Mouse (Mus musculus) embryo, embryonic 11 days (tissue): ENCODE data around the gene Pnpo.

Experiments used
- DNase-seq: peaks from one replicate; pipeline ENCODE4 v3.0.0-alpha.2; 2015

Pnpo gene

DNA sequence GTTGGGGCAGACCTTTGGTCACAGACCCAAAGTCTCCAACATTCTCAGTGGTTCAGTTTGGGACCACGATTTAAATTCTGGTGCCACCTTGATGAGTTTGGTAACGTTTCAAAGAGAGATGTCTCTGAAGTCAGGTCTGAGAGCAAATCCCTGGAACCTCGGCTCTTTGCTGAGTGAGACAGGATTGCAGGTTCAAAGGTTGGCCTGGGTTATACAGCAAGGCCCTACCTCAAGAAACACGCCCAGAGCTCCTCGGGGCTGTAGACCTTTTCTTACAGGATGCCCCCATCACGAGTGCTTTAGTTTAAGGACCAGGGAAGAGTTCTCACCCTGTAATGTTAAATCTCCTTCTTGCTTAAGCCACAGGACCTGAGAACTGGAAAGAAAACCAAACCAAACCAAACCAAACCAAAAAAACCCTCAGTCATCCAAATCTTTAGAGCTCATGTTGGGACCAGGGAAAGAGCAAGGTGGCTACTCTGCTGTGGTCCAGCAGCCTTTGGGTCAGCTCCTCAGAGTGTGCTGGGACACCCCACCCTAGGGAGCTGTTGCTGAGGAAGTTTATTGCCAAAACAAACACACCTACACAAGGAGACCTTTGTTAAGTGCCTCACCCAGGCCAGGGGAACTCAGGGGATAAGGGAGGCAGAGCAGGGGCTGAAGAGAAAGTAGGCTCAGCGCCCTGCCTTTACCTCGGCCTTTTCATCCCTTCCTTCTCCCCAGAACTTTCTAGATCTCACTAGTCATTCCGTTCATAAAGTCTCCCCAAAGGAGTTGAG is 7.7 kb downstream of the Pnpo start:
- DNase-seq, result no peak

- peak; percentile 80 for DNase-seq
Measured at GRCm38 (mm10) chr11:96934921-96935356, 8.8 kb downstream of the Pnpo start.

DNA sequence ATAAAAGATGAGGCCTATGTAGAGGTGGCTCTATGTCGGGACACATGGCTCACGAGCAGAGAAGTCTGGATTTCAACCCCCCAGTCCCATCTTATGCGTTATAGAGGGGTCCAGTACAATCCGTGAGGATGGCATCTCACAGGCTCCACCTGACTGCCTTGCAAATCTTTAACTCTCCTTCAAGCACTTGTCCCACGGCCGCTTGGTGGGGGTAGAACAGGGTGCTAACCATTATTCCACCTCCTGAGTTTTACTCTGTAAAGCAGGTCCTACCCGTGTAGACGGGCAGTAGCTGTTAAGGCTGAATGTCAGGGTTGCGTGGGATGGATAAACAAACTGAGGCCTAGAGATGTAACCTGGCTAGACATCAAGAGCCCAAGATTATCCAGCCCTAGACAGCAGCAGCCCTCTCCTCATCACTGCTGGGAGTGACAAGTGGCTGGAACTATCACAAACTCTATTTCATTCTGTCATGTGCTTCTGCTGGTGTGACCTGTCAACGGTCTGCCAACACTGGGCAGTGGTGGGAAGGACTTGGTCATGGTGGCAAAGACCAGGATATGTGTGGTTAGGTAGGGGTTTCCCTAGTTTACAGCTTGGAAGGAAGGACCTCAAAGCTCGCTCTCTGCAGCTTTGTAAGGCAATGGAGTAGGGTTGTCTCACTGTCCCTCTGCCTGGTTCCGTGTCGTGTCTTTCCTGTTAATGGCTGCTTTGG is 10.1 kb downstream of the Pnpo start:
- no peak for DNase-seq

DNA sequence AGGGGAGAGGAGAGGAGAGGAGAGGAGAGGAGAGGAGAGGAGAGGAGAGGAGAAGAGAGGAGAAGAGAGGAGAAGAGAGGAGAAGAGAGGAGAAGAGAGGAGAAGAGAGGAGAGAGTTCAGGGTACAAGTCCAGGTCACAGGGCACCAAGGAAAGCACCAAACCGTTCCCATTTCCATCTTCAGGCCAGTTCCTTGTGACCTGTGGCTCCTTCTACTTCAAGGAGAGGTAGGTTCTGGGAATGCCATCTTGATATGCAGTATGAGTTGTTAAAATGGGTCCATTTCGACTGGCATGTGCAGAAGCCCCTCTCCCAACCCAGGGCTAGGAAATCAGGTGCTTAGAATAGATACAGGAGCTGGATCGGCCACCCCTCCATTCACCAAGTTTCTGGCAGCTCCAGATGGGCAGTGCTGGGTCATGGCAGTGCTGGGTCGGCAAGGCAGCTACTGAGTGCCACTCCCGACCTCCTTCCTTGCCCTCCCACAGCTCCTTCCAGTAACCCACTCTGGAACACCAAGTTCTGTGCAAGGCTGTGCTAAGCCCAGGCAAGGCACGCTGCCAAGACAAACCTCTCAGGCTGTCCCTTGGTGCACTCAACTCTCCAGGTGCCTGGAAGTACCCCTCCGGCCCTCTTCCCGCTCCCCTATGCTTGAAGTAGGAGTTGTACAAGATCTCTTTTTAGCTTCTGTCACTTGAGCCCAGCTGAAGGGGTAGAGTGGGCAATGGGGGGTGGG is 12.3 kb downstream of the Pnpo start:
- DNase-seq, result no peak

- DNase-seq, result no peak
Measured at GRCm38 (mm10) chr11:96929766-96930331, 13.9 kb downstream of the Pnpo start.

DNA sequence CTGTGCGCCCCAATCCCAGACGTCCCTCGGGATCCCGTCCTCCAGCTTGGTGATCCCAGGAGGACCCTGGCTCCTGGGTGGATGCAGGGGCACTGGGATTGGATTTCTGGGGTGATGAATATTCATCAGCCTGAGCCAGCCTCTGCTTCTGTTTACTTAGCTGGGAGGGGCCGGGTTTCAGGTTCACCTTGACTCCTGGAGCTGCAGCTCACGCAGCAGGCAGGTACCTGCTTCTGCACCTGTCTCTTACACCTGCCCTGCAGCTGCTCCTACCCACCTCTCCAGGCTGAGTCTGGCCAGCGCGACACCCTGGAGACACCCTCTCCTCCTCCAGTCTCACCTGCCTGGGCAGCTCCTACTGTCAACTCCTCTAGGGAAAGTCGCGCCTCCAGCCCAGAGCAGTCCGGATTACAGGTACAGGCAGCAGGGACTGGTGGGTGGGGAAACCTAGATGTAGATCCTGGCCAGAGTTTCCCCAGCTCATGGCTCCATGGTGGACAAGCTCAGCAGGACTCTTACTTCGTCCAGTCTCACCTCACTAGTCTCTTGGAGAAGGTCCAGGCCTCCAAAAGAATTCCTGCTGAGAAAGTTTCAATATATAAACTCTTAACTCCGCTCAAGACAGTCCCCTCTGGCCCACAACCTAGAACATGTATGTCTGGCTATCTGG is 14.6 kb downstream of the Pnpo start:
- no peak for DNase-seq

DNA sequence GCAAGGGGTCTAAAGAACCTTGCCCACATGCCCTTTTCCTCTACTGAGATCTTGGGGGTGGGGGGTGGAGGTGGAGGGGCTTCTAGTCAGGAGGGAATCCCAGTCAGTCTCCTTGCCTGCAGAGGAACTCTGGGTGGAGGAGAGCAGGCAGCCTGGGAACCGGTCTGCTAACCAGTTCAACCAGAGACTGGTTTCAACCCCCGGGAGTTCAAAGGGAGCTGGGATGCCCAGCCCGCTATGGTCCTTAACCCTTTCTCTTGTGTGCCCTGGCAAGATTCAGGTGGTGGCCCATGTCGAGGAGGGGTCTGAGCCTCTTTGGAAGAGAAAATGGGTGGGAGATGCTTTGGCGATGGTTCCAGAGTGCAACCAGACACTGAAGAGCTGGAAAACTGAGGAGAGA is 15.1 kb downstream of the Pnpo start:
- DNase-seq, result peak; percentile 17

- no peak for DNase-seq
Measured at GRCm38 (mm10) chr11:96928088-96928487, 15.7 kb downstream of the Pnpo start, which contains the start of gene Prr15l. TSS of gene Prr15l (plus strand) at chr11:96928104.

GRCm38 (mm10) chr11:96926587-96926986 is 17.2 kb downstream of the Pnpo start:
- no peak for DNase-seq

- no peak for DNase-seq
Measured at GRCm38 (mm10) chr11:96925469-96926148, 18.2 kb downstream of the Pnpo start.

GRCm38 (mm10) chr11:96924861-96925260 is 18.9 kb downstream of the Pnpo start:
- DNase-seq, result no peak

DNA sequence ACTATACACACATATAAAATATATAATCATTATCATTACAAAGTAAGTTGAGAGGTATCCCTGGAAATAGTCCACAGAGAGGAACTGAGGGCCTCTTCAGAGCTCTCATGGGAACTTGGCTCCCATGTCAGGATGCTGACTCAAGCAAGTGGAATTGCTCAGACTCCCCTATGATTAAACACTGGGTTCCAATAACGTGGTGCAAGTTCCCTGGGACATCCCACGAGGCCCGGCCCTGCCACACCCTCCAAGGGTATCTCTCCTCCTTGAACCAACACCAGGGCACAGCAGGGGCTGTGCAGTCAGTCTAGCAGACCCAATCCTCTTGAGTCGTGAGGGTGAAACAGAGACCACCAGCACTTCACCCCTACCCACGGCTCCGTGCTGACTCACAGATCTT is 24.8 kb downstream of the Pnpo start:
- no peak for DNase-seq

DNA sequence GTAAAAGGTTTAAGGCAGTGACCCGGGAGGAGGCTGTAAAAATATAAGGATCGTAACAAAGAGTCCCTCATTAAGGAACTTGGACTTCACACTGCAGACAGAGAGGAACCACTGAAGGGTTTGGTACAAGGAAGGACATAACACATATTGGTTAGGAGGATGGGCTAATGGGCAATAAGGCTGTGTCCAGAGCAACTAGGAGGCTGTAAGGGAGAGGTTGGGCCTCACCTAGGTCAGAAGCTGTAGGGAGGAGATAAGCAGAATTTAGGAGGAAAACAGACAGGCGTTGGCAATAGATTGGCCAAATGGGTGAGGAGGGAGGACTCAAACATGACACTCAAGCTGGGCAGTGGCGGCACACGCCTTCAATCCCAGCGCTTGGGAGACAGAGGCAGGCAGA is 26.4 kb downstream of the Pnpo start:
- no peak for DNase-seq

DNA sequence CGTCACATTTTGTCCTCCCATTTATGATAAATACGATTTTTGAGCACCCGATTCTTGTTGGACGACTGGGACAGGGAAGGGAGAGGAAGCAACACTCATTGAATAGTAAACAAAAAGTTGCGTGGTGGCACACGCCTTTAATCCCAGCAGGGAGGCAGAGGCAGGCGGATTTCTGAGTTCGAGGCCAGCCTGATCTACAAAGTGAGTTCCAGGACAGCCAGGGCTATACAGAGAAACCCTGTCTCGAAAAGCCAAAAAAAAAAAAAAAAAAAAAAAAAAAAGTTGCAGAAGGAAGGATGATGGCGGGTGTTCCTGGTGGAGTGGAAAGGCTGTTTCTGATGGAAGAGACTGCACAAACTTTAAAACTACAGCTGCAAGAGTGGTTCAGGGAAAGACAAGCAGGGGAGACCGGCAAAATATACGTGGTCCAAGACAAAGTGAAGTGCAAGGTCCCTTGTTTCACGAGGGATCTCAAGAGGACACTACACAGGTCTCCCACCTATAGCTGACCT is 26.8 kb downstream of the Pnpo start:
- no peak for DNase-seq

DNA sequence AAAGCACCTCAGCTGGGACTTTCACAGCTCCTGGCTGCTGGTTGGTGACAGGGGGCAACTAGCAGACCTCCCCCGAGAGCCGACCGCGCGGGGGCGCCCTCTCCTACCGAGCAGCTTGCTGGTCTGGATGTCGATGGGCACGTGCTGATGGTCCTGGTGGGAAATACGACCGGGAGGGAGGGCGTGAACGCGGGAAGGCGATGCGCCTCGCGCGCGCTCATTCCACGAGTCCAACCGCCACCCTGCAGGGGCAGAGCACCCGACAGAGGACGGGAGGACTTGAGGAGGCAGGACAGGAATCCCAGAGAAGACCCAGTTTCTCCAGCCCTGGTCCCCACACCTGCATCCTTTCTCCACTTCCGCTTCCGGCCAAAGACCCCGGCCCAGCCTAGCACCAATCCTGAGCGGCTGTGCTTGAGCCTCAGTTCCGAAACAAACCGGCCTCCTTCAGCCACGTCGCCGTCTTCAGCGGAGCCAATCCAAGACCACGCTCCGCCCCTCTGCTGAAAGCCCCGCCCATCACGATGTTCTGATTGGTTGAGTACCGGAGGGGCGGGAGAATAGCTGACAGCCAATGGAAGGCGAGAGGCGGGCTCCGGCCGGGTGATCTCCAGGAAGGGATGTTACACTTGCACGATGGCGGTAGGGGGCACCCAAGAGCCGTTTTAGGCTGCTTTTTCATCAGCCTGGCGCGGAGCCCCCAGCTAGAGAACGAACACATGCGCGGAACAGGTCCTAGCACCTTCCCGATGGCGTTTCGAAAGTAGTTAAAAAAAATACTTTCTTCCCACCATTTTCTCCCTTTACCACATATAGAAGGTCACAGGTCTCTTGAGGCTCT is 27.5 kb downstream of the Pnpo start, which contains the start of gene Cdk5rap3:
Gene Cdk5rap3, minus strand, starts transcription at position 453 of the 841 bp plus-strand sequence.
- peak; percentile 100 for DNase-seq

- DNase-seq, result no peak
Measured at GRCm38 (mm10) chr11:96912682-96913081, 31.1 kb downstream of the Pnpo start.

DNA sequence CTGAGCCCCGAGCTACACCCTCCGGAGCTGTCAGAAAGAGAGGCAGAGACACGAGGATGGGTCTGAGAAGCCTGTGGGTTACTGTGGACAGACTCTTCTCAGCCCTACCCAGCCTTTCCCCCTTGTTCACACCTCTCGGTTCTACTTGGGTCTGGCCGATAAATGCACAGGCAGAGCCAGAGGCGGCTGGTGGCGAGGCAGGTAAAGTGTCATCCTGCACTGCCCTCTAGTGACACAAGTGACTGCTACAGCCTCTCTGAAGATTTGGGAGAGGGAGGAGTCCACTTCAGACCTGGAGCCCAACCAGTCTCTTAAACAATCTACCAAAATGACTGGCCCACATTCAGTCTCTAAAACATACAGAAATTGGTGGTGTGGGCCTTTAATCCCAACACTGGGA is 33.8 kb downstream of the Pnpo start:
- DNase-seq, result peak; percentile 92

GRCm38 (mm10) chr11:96908594-96908993 is 35.2 kb downstream of the Pnpo start:
- DNase-seq, result no peak

DNA sequence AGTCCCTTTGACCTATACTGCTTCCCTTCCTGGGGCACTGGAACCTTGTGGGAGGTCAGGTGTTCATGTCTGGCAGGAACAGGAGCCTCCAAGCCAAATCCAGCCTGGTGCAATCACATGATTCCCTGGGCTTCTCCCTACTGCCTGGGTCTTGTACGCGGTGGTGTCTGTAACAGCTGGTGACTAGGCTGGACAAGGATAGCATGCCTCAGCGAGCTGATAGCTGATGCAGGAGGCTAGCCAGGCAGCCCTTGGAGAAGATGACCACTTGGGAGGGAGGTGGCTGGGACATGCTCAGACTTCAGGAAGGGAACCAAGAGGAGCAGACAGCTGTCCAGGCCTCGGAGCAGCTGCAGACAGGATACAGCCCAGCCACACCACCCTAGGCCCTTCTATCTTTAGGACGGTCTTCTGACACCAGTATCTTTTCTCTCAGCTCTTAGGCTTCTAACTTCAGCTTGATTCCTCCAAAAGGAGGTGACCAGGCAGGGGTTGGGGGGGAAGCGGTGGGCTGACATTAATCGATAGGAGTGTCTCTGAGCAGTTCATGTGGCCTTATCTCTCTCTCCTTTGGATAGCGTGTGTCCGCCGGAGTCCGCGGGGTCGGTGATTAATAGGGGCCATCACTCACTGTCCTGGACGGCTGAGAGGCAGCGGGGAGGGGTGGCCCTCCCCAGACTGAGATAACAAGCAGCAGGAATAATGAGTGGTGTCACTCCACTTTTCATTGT is 37.2 kb downstream of the Pnpo start:
- peak; percentile 56 for DNase-seq
